Mouse (Mus musculus) hindbrain, embryonic 12.5 days (tissue): ENCODE data around the gene Ikbip. TPM values are rescaled to one million over a fixed set of nuclear protein-coding genes. Genes with fewer than 3 reads are reported as not detected.

Source experiments
- ATAC-seq: fragments of 200-750 bp; cut with Nextera tagmentation; 2 replicates; pipeline ENCODE4 v1.8.0; 2017; ENCODE audit warnings: moderate TSS enrichment; ENCODE audit not compliant: low FRiP score
- H3K27ac ChIP-seq: fragments of 300-500 bp; sonication (generic); 2 replicates; pipeline ENCODE4 v1.5.1; 2016; ENCODE audit warnings: mild to moderate bottlenecking
- H3K27me3 ChIP-seq: fragments of 300-500 bp; sonication (generic); 2 replicates; pipeline ENCODE4 v1.6.1; 2016; ENCODE audit warnings: mild to moderate bottlenecking
- H3K36me3 ChIP-seq: fragments of 300-500 bp; sonication (generic); 2 replicates; pipeline ENCODE4 v1.6.1; 2016; ENCODE audit warnings: mild to moderate bottlenecking
- H3K4me1 ChIP-seq: fragments of 300-500 bp; sonication (generic); 2 replicates; pipeline ENCODE4 v1.6.1; 2016
- H3K4me2 ChIP-seq: fragments of 300-500 bp; sonication (generic); replicated peaks from 2 replicates; pipeline ENCODE4 v1.6.1; 2016; ENCODE audit warnings: mild to moderate bottlenecking
- H3K4me3 ChIP-seq: fragments of 300-500 bp; sonication (generic); 2 replicates; pipeline ENCODE4 v1.5.1; 2016; ENCODE audit warnings: mild to moderate bottlenecking
- H3K9ac ChIP-seq: fragments of 300-500 bp; sonication (generic); 2 replicates; pipeline ENCODE4 v1.6.1; 2016; ENCODE audit warnings: mild to moderate bottlenecking, moderate library complexity
- H3K9me3 ChIP-seq: fragments of 300-500 bp; sonication (generic); replicated peaks from 2 replicates; pipeline ENCODE4 v1.6.1; 2016; ENCODE audit warnings: mild to moderate bottlenecking
- WGBS: fragments of 180-500 bp; shearing (Covaris S2); methylation state at CpG from one replicate; pipeline ENCODE4 v1.1.7; 2016; 5-methylcytosine and 5-hydroxymethylcytosine counted together
- polyA plus RNA-seq: library from polyadenylated mRNA; unstranded; fragments of >200 nt; fragmentation: Nextera tagmentation; extraction: Ambion mirVana; gene quantifications from 2 replicates; pipeline ENCODE4 v1.2.1, GENCODE M21; 2016

Gene Ikbip
- polyA plus RNA-seq, 1 experiment from 2014 or later: 26.8 TPM

DNA sequence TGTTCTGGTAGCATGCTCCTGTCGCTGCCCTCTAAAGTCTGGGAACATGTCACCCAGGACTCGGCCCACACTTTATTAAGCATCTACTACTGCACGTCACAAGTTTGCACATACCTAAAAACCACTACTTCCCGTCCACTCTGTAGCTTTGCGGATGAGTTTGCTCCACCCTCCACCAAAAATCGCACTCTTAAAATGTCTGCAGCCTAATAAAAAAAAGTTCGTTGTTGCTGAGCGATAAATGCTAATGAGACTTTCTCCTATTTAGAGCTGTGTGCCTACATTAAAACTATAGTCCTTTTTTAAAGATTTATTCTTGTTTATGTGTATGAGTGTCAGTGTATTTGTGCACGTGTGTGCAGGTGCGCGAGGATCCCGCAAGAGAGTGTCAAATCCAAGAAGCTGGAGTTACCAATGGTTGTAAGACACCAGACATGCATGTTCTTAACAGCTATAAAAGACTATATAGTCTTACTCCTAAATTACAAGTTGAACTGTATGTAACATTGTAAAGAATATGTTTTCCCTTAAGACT is 720 bp downstream of the Ikbip start:
- H3K4me2 ChIP-seq: peak overlapping the region; percentile 71
- H3K9ac ChIP-seq: peak overlapping the region; percentile 71
- ATAC-seq: no peak
- peak overlapping the region; percentile 85 for H3K4me3 ChIP-seq
- H3K27me3 ChIP-seq: no peaks in the 10 kb centered on the region
- WGBS: 53% methylated on average over 12 of the region's 12 CpGs
- peak overlapping the region; percentile 75; the same call in 1 of the 2 replicates for H3K27ac ChIP-seq
- peaks cover 4% of the 10 kb centered on the region; the same call in 1 of the 2 replicates for H3K36me3 ChIP-seq
- H3K4me1 ChIP-seq: peaks cover 7% of the 10 kb centered on the region; the same call in 1 of the 2 replicates
- H3K9me3 ChIP-seq: no peaks in the 10 kb centered on the region

DNA sequence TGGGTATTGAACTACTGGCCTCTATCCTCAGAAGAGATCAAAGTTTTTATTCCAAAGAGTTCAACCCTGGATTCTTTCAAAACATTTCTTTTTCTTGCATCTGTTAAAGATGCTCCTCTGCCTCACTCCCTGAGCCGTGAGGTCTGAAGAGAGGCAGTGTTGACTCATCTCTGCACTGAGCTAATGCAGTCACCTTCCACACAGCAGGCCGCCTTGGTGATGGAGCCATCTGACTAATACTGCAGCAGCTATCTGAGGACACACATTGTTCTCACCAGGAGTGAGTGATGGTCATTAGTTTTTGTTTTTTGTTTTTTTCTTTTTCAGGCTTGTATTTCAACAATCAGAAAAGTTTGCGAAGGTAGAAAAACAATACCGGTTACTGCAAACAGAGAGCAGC is 10.1 kb downstream of the Ikbip start:
- no peaks in the 10 kb centered on the region for H3K27me3 ChIP-seq
- H3K4me1 ChIP-seq: no peaks in the 10 kb centered on the region
- no peak overlapping the region for H3K9ac ChIP-seq
- no peak overlapping the region for H3K27ac ChIP-seq
- 84% methylated on average over 4 of the region's 4 CpGs for WGBS
- no peak overlapping the region for H3K4me2 ChIP-seq
- peaks cover 16% of the 10 kb centered on the region; the same call in 1 of the 2 replicates for H3K36me3 ChIP-seq
- no peak overlapping the region for H3K4me3 ChIP-seq
- ATAC-seq: no peak
- H3K9me3 ChIP-seq: no peaks in the 10 kb centered on the region

DNA sequence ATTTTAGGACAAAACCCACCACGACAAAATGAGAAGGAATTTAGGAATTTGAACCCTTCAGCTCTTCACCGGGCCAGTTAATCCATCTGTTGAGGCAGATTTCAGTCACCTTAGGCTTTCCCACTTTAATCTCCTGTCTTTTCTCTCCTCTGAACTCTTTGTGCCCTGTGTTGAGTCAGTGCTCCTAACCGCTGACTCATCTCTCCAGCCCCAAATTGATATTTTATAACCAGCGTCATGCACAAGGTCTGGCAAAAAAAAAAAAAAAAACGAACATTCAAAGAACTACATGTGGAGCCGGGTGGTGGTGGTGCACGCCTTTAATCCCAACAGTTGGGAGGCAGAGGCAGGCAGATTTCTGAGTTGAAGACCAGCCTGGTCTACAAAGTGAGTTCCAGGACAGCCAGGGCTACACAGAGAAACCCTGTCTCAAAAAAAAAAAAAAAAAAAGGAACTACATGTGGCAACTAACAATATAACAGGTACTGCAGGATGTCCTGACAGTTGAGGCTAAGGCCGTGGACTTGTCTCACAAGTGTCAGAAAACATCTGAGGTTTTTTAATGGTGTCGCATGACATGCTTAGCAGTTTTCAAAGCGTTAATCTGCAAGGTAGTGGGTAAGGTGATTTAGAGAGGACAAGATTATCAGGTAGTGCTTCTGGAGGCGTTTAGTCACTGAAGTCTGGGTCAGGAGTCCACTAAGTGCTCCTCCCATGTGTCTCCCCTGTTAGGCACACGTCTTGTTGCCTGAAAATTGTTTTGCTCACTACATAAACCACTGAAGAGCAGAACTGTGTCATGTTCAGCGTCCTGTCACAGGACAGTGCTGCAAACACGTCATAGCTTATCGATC is 11.7 kb downstream of the Ikbip start:
- 90% methylated on average over 15 of the region's 15 CpGs for WGBS
- ATAC-seq: no peak

DNA sequence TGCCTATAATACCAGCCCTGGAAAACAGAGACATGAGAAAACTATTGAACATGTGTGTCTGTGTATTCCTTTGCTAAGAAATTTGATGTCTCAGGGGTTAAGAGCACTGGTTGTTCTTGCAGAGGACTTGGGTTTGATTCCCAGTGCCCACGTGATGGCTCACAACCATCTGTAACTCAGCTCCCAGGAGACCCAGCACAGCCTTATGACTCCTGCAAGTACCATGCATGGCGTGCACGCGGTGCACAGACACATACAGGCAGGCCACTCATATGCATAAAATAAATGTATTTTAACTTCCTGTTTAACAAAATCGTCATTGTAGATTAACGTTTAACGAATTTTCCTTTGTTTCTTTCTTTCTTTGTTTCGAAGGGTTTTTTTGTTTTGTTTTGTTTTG is 15.3 kb downstream of the Ikbip start:
- Histone ChIP-seq H3K4me1 (no peaks in the 10 kb centered on the region), H3K9me3 (no peaks in the 10 kb centered on the region), H3K4me3 (no peak overlapping the region), H3K36me3 (peaks cover 16% of the 10 kb centered on the region; the same call in 1 of the 2 replicates), H3K4me2 (no peak overlapping the region), H3K27me3 (no peaks in the 10 kb centered on the region), H3K27ac (no peak overlapping the region), H3K9ac (no peak overlapping the region)
- 94% methylated on average over 8 of the region's 8 CpGs for WGBS
- ATAC-seq: no peak

More for the DNA sequence above, 11.7 kb downstream of the Ikbip start:
- H3K4me3 ChIP-seq: no peak overlapping the region
- H3K4me1 ChIP-seq: no peaks in the 10 kb centered on the region
- H3K27ac ChIP-seq: no peak overlapping the region
- no peaks in the 10 kb centered on the region for H3K9me3 ChIP-seq
- no peak overlapping the region for H3K4me2 ChIP-seq
- H3K36me3 ChIP-seq: peaks cover 16% of the 10 kb centered on the region; the same call in 1 of the 2 replicates
- H3K27me3 ChIP-seq: no peaks in the 10 kb centered on the region
- no peak overlapping the region for H3K9ac ChIP-seq

DNA sequence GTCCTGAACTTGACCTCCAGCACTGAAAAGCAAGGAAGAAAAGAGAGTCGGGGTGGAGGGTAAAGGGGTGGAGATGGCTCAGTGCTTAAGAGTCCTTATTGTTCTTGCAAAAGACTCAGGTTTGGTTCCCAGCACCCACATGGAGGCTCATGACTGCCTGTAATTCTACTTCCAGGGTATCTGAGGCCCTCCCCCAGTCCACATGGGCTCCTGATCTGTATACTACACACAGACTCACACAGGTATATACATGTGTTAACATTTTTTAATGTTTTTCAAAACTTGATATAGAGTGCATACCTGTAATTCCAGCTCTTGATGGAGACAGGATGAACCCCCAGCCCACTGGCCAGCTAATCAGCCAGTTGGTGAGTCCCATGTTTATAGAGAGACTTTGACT is 17.4 kb downstream of the Ikbip start:
- Histone ChIP-seq H3K27ac (no peak overlapping the region), H3K27me3 (no peaks in the 10 kb centered on the region), H3K4me1 (no peaks in the 10 kb centered on the region), H3K9ac (no peak overlapping the region), H3K4me2 (no peak overlapping the region), H3K4me3 (no peak overlapping the region), H3K36me3 (peaks cover 7% of the 10 kb centered on the region; the same call in 1 of the 2 replicates), H3K9me3 (no peaks in the 10 kb centered on the region)
- ATAC-seq: no peak
- WGBS: 88% methylated on average over 1 of the region's 1 CpGs

DNA sequence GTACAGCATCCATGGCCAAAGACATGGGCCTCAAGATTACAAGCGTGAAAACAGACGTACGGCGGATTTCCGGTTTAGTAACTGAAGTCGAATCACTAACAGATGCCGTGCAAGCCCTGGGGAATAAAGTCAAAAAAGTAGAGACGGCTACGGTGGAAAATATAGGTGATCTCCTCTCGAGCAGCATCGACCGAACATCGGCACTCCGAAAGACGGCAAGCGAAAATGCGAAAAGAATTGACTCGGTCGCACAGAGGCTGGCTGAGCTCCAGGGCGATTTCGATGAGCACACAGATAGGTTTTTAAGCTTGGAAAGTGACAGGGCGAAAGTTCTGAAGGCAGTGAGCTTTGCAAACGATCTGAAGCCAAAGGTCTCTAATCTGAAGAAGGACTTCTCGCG is 19.2 kb downstream of the Ikbip start:
- no peak for ATAC-seq
- no peak overlapping the region for H3K27ac ChIP-seq
- H3K9me3 ChIP-seq: no peaks in the 10 kb centered on the region
- H3K36me3 ChIP-seq: peaks cover 2% of the 10 kb centered on the region; the same call in 1 of the 2 replicates
- no peaks in the 10 kb centered on the region for H3K27me3 ChIP-seq
- H3K4me1 ChIP-seq: no peaks in the 10 kb centered on the region
- H3K4me2 ChIP-seq: no peak overlapping the region
- 94% methylated on average over 25 of the region's 25 CpGs for whole genome bisulfite sequencing
- no peak overlapping the region for H3K9ac ChIP-seq
- no peak overlapping the region for H3K4me3 ChIP-seq

DNA sequence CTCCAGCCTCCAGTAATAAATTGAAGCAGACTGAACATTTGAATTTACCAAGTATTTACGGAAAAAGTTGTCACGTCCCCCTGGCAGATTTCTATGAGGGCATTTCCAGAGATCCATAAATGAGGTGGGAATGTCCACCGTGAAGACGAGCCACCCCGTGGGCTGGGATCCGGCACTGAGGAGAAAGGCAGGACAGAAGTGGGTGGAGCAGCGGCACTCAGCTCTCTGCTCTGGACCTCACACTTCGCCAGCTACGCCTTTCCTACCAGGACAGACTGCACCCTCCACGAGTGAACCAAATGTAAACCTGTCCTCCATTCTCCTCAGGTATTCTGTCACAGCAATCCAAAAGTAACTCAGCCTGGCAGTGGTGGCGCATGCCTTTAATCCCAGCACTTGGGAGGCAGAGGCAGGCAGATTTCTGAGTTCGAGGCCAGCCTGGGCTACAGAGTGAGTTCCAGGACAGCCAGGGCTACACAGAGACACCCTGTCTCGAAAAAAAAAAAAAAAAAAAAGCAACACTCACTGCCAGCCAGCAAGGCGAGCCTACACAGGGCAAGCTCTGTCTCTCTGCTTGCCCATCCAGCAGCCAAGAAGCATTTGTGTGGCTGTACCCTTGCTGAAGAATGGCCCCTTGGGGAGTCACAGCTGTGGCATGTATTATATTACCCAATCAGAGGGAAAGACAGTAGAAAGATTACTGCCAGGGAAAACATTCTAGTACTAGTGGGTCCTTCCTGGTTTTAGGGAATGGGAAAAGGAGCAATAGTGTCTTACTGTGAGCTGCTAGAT is 20.3 kb downstream of the Ikbip start:
- Histone ChIP-seq H3K27me3 (no peaks in the 10 kb centered on the region), H3K9ac (no peak overlapping the region), H3K9me3 (no peaks in the 10 kb centered on the region), H3K36me3 (no peaks in the 10 kb centered on the region; the same call in 1 of the 2 replicates), H3K27ac (no peak overlapping the region), H3K4me2 (no peak overlapping the region), H3K4me1 (no peaks in the 10 kb centered on the region), H3K4me3 (no peak overlapping the region)
- ATAC-seq: no peak
- 89% methylated on average over 14 of the region's 14 CpGs for WGBS

DNA sequence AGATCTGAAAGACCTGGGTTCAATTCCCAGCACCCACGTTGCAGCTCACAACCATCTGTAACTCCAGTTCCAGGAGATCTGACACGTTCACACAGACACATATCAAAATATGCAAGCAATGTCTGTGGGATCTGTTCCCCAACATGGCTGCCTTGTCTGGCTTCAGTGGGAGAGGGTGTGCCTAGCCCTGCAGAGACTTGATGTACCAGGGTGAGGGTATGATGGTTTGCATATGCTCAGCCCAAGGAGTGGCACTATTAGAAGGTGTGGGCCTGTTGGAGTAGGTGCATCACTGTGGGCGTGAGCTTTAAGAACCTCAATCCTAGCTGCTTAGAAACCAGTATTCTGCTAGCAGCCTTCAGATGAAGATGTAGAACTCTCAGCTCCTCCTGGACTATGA is 23.2 kb downstream of the Ikbip start:
- Histone ChIP-seq H3K4me3 (no peak overlapping the region), H3K36me3 (peaks cover under 1% of the 10 kb centered on the region; the same call in 1 of the 2 replicates), H3K27me3 (no peaks in the 10 kb centered on the region), H3K9ac (no peak overlapping the region), H3K4me2 (no peak overlapping the region), H3K9me3 (no peaks in the 10 kb centered on the region), H3K4me1 (no peaks in the 10 kb centered on the region), H3K27ac (no peak overlapping the region)
- no peak for ATAC-seq
- WGBS: 82% methylated on average over 3 of the region's 3 CpGs

DNA sequence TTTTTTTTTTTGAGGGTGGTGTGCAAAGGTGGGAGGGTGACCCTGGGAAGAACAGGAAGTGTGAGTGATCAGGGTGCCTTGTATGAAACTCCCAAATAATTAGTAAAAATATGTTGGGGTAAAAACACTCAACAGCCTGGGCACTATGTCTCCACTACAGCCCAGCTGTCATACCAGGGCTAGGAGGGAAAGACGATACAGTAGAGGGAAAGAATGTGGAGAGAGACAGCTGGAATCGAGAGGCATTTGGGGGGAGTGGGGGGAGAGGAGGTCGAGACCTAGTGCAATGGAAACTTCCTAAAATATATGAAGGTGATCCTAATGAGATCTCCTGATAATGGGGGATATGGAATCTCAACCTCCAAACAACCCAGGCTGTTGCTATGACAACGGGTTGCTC is 27.1 kb downstream of the Ikbip start:
- no peaks in the 10 kb centered on the region for H3K27me3 ChIP-seq
- H3K36me3 ChIP-seq: peaks cover 32% of the 10 kb centered on the region
- no peaks in the 10 kb centered on the region for H3K4me1 ChIP-seq
- H3K27ac ChIP-seq: no peak overlapping the region
- WGBS: 81% methylated on average over 4 of the region's 4 CpGs
- ATAC-seq: no peak
- H3K4me2 ChIP-seq: no peak overlapping the region
- no peak overlapping the region for H3K9ac ChIP-seq
- H3K9me3 ChIP-seq: peaks cover 10% of the 10 kb centered on the region; the same call in 1 of the 2 replicates
- no peak overlapping the region for H3K4me3 ChIP-seq

DNA sequence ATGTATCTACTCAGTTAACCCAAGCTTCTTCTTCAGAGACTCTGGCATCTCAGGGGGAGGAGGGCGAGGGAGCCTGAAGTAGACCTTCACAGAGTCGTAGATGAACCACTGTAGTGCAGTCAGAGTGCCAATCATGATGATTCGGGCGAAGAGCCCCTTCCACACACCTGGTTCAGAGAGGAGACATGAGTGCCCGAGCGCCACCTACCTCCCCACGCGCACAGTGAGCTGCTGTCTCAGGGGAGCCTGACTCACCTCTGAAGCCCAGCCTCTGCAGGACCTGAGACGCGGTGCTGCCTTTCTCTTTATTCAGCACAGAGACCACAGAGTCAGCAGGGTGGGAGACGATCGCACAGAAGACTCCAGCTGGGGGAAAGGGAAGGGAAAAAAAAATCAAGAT is 34.2 kb downstream of the Ikbip start:
- Histone ChIP-seq H3K36me3 (peaks cover 87% of the 10 kb centered on the region), H3K9ac (no peak overlapping the region), H3K27ac (no peak overlapping the region), H3K4me3 (no peak overlapping the region), H3K4me2 (no peak overlapping the region), H3K4me1 (peaks cover 4% of the 10 kb centered on the region), H3K27me3 (no peaks in the 10 kb centered on the region), H3K9me3 (peaks cover 10% of the 10 kb centered on the region; the same call in 1 of the 2 replicates)
- ATAC-seq: no peak
- WGBS: 94% methylated on average over 12 of the region's 12 CpGs

DNA sequence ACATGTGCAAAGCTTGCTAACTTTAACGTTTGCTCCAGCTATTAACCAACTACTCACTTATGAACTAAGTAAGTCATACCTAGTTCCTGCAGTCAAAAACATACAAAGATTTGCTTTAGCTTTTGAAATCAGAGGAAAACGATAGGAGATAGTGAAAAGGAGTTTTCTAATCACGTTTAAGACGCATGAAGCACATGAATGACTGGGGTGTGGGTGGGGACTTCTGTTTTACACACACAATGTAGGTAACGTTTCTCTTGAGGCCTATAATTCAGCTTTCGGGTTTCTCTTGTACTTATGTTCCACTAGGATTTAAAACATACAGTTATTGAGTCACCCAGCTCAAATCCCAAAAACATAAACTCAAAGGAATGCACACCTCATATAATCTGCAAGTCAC is 39.9 kb downstream of the Ikbip start:
- Histone ChIP-seq H3K4me2 (peak overlapping the region; percentile 95), H3K4me3 (peak overlapping the region; percentile 99), H3K27ac (no peak overlapping the region), H3K36me3 (peaks cover 38% of the 10 kb centered on the region), H3K4me1 (peaks cover 19% of the 10 kb centered on the region), H3K9ac (peak overlapping the region; percentile 92), H3K27me3 (no peaks in the 10 kb centered on the region), H3K9me3 (no peaks in the 10 kb centered on the region)
- no peak for ATAC-seq
- WGBS: 42% methylated on average over 6 of the region's 6 CpGs

DNA sequence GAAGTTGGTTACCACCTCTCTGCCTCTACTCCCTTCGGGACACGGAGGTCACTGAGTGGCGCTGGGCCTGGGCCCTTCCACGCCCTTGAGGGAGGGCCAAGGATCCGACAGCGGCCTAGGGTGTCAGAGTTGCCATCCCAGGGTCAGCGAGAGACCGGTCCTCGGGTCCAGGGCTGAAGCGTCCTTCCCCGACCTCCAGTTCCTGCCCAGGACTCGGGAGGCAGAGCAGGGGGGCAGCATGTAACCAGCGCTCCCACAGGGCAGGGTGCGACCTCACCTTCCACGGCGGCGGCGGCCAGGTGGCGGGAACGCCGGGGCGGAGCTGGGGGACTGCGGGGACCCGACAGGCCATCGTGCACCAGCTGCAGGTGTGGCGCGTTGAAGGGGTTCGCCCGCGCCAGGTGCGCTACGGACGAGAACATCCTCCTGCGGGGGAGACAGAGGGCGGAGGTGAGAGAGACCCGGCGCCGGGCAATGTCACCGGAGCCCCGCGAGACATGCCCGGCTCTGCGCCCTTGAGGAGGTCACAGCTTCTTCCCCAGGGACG is 40.6 kb downstream of the Ikbip start:
- ATAC-seq: peak; percentile 80
- WGBS: under 1% methylated on average over 43 of the region's 44 CpGs
- Histone ChIP-seq H3K36me3 (peaks cover 31% of the 10 kb centered on the region), H3K27me3 (no peaks in the 10 kb centered on the region), H3K4me2 (peak overlapping the region; percentile 95), H3K9ac (peak overlapping the region; percentile 92), H3K4me3 (peak overlapping the region; percentile 99), H3K27ac (peak overlapping the region; percentile 92), H3K9me3 (no peaks in the 10 kb centered on the region), H3K4me1 (peaks cover 19% of the 10 kb centered on the region)
